Mouse (Mus musculus): ENCODE measurements around the gene Hpgds.

GRCm38 (mm10) chr6:65146363-65146762 lies 1.7 kb upstream of the Hpgds start:
- TF ChIP-seq GATA1 (IDR thresholded peaks at IDR 0.05; ENCODE audit: borderline replicate concordance, low read length) (no peak), FLI1 (IDR thresholded peaks at IDR 0.05; ENCODE audit: low read length) (no peak)

Measured in megakaryocyte, embryonic 14.5 days (primary cell).